Comparison of ENCODE assay signal across 13 mouse cellular contexts in the genomic region with DNA sequence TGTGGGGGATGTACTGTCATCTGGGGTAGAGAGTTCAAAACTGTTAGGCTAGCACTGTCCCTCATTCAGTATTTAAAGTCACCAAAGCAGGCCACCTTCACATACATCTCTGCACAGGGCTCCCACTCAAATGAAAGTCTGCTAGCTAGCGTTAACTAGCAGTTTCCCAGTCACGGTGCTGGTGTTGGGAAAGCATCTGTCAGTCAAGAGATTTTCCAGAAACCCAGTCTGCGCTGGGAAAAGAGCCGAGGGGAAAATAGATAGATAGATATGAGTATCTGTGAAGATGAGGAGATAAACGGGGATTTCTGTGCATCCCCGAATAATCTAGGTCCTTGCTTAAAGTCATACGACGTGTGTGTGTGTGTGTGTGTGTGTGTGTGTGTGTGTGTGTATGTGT.
"Had no signal": no experiment of that assay in that cellular context is flagged by ENCODE, and none has a peak within 500 bp of the region (broad histone marks: within the 10 kb centered on the region; RNA-seq: fewer than 3 reads in every experiment).

No protein-coding gene starts in this region.

- DNase-seq: lung, adult 18-20 months; lung, embryonic 14.5 days; lung, postnatal 10 days; lung, postnatal 4 days; midbrain, embryonic 14.5 days; retina, postnatal 1 day; right cerebral cortex, adult 18-20 months; right cerebral cortex, postnatal 25 days; right cerebral cortex, postnatal 4 days; spleen, adult 18-20 months; thymus, adult 18-20 months; thymus, postnatal 14 days; thymus, postnatal 36 days had no signal
